Mouse (Mus musculus): ENCODE measurements at regions not wholly inside any gene's neighbourhood (a gene's known extent, or its start where the extent isn't known, plus 50 kb on each side); places are given as distances from the start of the nearest gene placed in this dataset.
"Not testable (repeated sequence)": the region's sequence is repeated elsewhere in the genome, so short reads cannot be mapped to it uniquely, and the experiment has no call there.

DNA sequence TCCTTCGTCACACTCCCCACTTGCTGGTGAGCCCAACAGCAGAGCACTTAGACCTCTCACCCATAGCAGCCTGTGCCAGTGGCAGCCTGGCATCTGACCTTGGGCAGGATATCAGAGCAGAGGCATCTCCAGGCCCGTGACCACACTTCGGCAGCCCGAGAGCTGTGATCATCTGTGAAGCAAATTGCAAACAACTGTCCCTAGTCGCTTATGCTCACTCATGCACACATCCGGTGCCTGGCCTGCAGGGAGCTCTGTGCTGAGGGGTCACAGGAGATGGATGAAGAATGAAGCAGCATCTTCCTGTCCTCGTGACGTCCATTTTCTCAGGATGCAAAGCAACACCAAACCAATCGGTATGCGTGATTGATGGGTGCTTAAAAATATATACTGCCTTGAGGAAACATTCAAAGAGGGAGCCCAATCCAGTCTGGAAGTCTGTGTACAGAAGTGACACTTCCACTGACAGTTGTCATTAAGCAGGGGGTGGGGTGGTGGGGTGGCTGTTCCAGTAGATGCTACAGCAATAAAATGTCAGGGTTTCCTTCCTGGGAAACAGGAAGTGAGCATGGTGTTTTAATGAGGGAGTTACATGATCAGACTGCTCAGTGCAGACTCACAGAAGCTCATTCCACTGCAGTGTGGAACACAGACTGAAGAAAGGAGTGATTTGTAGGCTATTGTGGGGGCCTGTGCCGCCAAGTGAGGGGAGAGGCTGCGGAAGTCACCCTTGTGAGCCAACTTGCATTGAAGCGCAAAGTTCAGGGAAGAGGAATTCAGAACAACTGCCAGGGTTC is 187.3 kb upstream of the Arid2 start:
- TF ChIP-seq CTCF (conservative IDR thresholded peaks at IDR 0.05; ENCODE audit: insufficient read depth, insufficient read length, low read depth, low read length); POLR2A (IDR thresholded peaks at IDR 0.05; ENCODE audit: low read depth, low read length): not testable (repeated sequence)

All from kidney, adult 2 months (tissue).